Mouse (Mus musculus) retina, adult 2 months (tissue): ENCODE measurements around the gene Ltbr.
"Not testable (repeated sequence)": the region's sequence is repeated elsewhere in the genome, so short reads cannot be mapped to it uniquely, and the experiment has no call there.

Experiments used
- DNase-seq: peaks from one replicate; pipeline ENCODE4 v3.0.0-alpha.2; 2012; ENCODE audit warnings: low read depth, low spot score

Ltbr gene

GRCm38 (mm10) chr6:125274841-125275563 lies 38.7 kb downstream of the Ltbr start:
- DNase-seq, result peak; percentile 8

- DNase-seq, result no peak
These were observed 41.4 kb downstream of the Ltbr start for GRCm38 (mm10) chr6:125272228-125272785.

GRCm38 (mm10) chr6:125271455-125272227 lies 42.0 kb downstream of the Ltbr start:
- peak; percentile 72 for DNase-seq

GRCm38 (mm10) chr6:125268799-125269198 lies 44.9 kb downstream of the Ltbr start:
- DNase-seq, result no peak

GRCm38 (mm10) chr6:125267469-125267868 lies 46.2 kb downstream of the Ltbr start:
- no peak for DNase-seq

GRCm38 (mm10) chr6:125266600-125266999 lies 47.1 kb downstream of the Ltbr start:
- DNase-seq, result not testable (repeated sequence)

GRCm38 (mm10) chr6:125266091-125266490 lies 47.6 kb downstream of the Ltbr start:
- DNase-seq, result no peak

- no peak for DNase-seq
These were observed 48.4 kb downstream of the Ltbr start for GRCm38 (mm10) chr6:125265239-125265638.

- no peak for DNase-seq
These were observed 49.5 kb downstream of the Ltbr start for GRCm38 (mm10) chr6:125264219-125264618.

GRCm38 (mm10) chr6:125260006-125260555 lies 53.6 kb downstream of the Ltbr start:
- DNase-seq, result no peak
